Mouse (Mus musculus): ENCODE measurements around the gene Gpr149.
A peak's percentile ranks its signal among the peaks of the same experiment; 100 is the strongest.

Gene Gpr149

DNA sequence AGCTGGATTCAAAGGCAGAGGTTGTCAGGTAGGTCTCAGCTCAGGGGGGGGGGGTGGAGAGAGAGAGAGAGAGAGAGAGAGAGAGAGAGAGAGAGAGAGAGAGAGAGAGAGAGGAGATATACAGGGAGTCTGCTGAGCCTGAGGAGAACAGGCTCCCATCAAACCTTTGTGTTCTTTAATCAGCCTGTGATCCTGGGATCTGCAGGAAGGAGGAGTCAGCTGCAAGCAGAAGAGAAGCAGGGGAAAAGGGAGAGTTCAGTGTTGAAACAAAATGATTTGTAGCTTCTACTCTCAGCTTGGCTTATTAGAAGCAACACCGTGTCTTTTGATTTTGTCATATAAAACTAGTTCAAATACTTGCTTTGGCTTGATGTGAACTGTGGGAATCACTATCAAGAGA lies at the start of gene Gpr149:
TSS of gene Gpr149 (minus strand) at position 168 of the 400 bp plus-strand sequence.
- no peak for DNase-seq

DNA sequence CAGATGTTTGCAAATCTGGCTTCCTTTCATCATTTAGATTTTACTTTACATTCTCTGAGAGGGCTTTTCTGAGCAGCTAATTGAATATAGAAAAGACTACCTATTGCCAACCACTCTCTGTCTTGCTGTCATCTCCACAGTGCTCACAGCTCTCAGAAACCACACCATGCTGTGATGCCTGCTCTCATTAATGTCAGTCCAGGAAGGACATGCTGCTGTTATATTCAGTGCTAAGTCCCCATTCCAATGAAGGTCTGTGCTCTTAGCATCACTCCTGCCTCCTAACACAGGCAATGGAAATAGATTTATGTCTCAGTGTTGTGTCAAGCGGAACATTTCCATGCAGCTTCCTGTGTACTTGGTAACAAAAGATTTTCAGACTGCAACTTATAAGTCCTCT lies 45.6 kb upstream of the Gpr149 start:
- DNase-seq = peak; percentile 11 to 58

DNA sequence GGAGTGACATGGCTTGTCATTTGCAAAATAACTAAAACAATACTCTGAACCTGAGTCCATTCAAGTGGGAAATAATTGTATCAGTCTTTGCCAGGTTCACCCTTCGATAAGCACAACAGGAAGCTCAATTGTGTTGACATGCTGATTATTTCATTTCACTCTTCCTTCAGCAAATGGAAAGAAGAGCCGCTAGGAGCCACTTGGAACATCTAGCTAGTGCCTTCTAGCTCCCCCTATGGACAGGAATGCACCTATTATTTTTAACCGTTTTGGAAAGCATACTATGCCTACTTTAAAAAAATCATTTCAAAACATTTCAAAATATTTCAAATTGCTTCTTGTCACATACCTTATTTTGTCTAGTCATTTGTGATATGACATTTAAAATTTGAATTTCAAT lies 5.9 kb upstream of the Gpr149 start:
- peak; percentile 8 to 38 for DNase-seq

DNA sequence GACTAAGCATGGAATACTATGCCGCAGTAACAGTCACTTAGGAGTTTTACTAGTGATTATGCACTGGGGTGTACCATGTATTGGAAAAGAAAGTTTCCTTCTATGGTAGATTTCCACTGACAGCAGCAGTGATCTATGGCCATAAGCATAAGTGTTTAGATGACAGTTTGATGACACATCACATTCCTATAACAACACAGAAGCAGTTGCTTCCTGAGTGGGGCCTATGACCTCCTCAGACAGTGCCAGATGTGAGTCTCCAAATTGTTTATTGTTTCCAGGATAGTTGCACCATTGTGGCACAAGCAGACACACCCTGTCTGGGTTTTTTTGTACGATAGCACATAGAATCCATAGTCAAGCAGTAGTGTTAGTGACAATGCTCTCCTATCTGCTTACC lies 991 bp upstream of the Gpr149 start:
- DNase-seq = no peak

DNA sequence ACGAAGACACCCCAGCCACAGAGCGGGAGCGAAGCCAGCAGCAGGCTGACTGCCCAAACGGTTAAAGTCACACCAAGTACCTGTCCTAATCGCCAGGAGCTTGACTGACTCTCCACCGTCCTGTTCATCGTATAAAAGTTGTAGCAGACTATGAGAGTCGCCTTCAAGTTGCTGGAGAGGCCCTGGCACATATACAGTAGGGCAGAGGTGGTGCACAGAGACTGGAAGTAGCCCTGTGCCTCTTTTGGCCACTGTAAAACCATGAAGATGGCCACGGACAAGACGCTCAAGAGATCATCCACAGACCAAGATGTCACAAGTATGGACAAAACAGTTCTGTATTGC lies 921 bp downstream of the Gpr149 start:
- peak in 1 of 2 experiments; percentile 70 for DNase-seq

DNA sequence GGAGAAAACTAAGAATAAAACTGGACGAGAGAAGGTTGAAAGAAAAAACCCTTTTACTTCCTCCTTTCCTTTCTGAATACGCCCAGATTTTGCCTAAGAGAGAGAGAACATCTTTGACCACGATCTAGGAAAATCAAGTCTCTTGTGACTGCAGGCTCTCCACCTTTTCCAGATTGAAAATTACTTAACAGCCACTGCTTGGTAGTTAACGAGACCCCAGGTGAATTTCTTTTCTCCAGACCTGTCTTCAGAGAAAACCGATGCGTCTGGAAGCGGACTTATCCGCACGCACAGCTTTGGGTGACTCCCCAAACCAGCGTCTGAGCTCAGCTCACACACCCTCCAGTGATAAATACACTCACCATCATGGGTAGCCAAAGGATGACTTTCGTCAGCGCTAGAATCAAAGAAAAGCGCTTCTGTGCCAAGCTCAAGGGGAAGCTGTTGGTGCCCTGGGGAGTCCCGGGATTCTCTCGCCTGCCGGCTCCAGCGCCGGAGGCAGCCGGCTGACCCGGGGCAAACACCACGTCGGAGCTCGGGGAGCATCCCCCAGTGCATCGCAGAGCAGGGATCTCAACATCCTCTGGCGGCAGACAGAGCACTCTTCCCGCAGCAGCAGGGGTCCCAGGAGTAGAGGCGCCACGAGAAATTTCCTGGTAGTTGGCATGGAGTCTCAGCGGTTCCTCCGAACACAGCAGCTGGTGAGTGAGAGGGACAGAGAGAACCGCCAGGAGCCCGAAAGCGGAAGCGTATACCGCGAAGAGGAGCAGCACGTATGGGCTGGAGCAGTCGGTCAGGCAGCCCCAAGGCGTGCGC lies 1.5 kb downstream of the Gpr149 start:
- peak in 1 of 2 experiments; percentile 55 for DNase-seq

DNA sequence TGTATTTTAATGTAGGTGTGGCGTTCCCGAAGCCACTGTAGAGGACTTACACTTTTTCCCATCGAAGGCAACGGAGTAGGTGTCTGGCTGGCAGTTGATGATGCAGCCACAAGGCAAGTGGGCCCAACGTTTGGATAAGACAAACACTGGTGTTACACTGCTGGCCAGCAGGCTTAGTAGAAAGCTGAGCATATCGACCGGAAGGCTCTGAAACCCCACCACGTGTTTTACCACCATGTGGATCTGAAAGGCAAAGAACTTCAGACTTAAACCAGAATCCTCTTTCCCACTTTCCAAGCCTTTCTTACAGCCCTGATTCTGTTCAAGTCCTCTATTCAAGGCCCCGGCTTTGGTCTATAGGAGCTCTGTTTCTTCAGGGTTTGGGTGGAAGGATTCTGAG lies 2.5 kb downstream of the Gpr149 start:
- peak in 1 of 2 experiments; percentile 9 for DNase-seq

DNA sequence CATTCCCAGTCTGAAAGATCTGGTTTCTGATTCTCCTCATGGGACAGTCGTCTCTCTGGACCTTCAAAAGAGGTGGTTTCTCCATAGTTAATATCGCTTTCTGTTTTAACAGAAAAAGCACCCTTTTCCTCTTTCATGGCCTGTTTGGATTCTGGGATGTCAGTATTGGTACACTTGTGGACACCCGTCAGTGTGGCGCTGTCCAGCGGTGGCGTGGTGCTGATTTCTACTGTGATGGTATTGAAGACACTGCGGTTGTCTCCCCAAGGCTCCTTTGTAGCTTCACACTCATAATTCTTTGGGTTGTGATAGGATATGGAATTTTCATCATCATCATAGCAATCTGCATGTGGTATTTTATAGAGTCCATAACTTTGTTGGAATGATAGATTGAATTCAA lies 10.1 kb downstream of the Gpr149 start:
- DNase-seq = no peak

DNA sequence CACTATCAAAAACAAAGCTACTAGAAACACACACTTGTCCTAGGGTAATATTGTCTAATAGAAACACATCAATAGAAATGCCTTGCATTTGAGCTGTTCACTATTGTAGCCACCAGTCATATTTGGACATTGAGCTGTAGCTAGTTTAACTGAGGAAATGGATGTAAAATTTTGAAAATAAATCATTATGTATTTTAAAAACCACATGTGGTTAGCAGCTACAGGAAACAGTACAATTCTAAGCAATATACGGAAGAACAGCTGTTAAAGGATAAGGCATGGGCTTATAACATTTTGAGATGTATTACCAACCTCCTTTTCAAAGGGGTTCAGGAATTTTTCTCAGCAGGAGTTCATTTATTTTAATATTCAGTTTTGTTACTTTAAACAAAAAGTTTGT lies 19.9 kb downstream of the Gpr149 start:
- DNase-seq = no peak

DNA sequence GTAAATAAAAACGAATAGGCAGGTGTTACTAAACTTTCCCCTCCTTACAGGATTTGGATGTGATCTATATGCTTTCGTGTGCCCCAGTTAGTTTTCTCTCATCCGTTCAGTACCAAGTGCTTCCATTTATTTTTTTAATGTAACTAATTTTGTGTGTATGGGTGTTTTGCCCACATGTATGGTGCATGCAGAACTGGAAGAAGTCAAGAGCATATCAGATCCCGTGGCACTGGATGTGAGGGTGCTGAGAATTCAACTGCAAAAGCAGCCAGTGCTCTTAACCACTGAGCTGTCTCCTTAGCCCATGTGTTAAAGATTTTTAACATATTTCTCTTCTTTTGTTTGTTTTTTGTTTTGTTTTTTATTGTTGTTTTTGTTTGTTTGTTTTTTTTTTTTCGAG lies 77.3 kb downstream of the Gpr149 start:
- DNase-seq = no peak

DNA sequence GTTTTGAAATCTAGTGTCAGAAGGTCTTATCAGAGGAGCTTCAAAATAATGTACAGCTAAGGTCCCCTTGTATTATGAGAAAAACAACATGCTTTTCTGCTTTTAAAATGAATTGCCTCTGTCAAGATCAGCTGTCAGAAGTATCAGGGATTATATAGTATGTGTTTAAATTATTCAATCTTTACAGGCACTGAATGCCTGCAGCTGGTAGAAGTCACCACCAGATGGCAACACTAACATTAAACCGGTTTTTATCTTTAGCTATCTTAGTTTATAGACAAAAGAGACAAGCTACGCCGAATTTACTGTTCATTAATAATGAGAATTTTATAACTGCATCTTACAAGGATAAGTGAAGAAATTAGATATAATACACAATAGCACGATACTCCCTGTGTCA lies 77.8 kb downstream of the Gpr149 start:
- DNase-seq = peak; percentile 26 to 46

DNA sequence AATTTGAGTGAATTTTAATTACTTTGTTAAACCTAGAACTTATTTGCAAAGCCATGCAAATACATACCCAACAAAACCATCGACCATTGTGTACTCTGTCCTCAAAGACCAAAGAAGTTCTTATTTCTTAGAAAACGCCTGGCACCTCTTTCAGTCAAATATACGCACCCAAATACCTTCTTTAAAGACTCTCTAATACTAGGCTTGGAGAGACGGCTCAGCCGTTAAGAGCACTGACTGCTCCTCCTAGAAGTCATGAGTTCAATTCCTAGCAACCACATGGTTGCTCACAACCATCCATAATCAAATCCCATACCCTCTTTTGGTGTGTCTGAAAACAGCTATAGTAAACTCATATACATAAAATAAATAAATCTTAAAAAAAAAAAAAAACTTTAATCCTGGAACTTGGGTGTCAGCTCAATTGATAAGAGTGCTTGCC lies 97.7 kb downstream of the Gpr149 start:
- DNase-seq = no peak

DNA sequence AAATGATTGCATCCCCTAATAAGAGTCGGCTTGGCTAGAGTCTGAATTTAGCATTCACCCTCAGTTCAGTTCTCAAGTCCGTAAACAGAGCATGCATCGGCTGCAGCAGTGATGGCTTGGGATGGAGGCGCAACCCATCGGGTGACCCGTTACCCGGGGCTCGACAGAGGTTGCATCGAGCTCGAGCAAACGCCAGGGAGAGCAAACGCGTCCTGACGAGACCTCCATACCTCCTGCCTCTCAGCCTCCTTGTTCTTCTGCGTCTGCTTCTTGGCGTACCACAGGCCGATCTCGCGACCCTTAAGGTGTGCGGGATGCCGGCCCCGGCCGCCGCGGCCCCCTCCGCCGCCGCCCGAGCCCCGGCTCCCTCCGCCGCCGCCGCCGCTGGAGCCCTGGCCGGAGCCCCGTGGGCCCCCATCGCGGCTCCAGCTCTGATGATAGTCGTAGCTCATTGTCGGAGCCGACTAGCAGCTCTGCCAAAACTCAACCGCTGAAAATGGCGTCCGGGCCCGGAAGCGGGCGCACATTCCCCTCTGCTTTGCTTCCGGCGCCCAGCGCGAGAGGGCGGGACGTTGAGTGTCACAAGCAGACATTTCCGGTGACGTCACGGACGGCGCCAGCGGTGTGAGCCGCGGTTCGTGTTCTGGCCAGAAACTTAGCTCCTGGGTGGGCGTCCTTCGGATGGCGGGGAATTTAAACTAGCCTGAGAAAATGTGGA lies 98.3 kb downstream of the Gpr149 start, which contains the start of gene Dhx36:
TSS of gene Dhx36 (minus strand) at position 517 of the 718 bp plus-strand sequence.
- DNase-seq = peak; percentile 99

DNA sequence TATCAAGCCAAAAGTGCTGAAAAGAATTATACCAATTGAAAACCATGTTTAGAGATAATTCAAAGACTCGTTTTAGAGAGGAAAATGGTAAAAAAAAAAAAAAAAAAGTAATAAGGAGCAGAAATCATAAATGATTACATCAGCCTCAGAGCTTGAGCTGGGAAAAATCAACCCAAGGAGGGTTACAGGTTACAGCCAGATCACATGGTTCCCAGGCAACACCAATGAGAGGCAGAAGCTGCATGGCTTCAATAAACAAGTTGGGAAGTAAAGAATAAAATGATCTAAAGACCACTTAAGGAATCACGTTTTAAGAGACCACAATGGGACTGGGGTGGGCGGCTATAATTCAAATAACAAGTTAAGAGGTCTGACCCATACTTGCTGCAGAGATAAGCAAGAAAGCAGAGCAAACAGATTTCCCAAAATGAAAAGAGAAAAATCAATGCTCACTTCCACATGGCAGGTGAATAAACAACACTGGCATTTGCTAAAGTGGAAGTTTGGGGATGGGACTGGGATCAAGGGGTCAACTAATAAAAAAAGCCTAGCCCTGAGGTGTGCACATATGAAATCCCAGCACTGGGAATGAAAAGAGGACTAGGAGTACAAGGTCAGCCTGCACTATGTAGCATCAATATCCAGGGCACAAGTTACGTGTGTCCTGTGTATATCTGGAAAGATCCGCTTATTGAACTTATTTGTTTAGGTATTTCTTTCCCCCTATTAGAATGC lies 99.6 kb downstream of the Gpr149 start:
- DNase-seq = no peak

DNA sequence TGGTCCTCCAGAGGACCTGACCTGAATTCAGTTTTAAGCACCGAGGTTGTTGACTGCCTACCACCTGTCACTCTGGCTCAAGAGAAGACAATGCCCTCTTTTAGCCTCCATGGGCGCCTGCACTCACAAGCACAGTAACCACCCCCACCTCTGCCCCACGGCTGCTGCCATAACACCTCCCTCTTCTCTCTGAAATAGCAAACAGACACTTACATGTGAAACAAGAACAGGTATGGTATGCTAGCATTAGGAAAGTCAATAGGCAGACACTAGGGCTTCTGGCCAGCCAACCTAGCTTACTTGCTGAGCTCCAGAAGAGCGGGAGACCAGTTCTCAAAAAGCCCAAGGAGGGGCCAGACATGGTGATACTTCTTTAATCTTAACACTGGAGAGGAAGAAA lies 105.6 kb downstream of the Gpr149 start:
- DNase-seq = no peak

DNA sequence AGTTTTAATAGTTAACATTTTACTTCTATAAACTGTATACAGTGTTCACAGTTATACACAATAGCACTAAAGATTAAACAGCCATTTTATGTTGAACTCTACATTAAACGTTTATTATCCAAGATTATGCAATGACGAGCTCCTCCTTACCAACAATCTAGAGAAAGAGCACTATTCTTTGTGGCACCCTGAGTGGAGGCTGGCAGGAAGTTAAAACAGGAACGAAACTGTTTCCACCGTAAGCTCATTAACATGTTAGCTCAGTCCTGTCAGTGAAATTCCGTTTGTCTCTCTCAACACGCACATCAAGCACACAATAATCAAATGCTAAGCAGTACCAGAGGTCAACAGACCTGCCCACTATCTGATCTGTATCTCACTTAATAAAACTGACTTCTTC lies 112.4 kb downstream of the Gpr149 start:
- DNase-seq = no peak

DNA sequence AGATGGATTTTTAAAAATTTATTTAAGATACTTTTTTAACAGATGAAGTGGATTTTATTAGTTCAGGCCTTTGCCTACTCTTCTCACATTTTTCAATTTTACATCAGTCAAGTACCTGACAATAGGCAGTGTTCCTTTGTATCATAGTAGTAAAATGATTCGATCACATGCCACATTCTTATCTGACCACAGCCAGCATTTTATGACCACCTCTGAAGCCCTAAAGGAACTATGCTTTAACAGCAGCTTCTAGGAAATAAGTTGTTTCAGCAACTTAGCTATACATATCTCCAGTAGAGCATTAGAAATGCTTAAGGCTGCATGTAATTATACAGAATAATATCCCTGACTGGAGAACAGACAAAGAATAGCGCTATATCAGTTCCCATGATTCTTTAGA lies 120.6 kb downstream of the Gpr149 start:
- DNase-seq = no peak

All from cerebellum, postnatal 10 days (tissue).